Mouse (Mus musculus) neural tube, embryonic 12.5 days (tissue): ENCODE measurements around the gene Nmu. TPM values are rescaled to one million over a fixed set of nuclear protein-coding genes. Genes with fewer than 3 reads are reported as not detected.

Source experiments
- ATAC-seq: fragments of 200-750 bp; cut with Nextera tagmentation; 2 replicates; pipeline ENCODE4 v1.8.0; 2017; ENCODE audit warnings: low read depth, mild to moderate bottlenecking, moderate TSS enrichment, moderate library complexity; ENCODE audit not compliant: low FRiP score
- H3K27ac ChIP-seq: fragments of 300-500 bp; sonication (generic); 2 replicates; pipeline ENCODE4 v1.5.1; 2016
- H3K27me3 ChIP-seq: fragments of 300-500 bp; sonication (generic); replicated peaks from 2 replicates; pipeline ENCODE4 v1.6.1; 2016; ENCODE audit warnings: mild to moderate bottlenecking
- H3K36me3 ChIP-seq: fragments of 300-500 bp; sonication (generic); 2 replicates; pipeline ENCODE4 v1.6.1; 2016; ENCODE audit warnings: mild to moderate bottlenecking
- H3K4me1 ChIP-seq: fragments of 300-500 bp; sonication (generic); 2 replicates; pipeline ENCODE4 v1.6.1; 2016
- H3K4me2 ChIP-seq: fragments of 300-500 bp; sonication (generic); replicated peaks from 2 replicates; pipeline ENCODE4 v1.6.1; 2016; ENCODE audit warnings: mild to moderate bottlenecking
- H3K4me3 ChIP-seq: fragments of 300-500 bp; sonication (generic); 2 replicates; pipeline ENCODE4 v1.5.1; 2016
- H3K9ac ChIP-seq: fragments of 300-500 bp; sonication (generic); 2 replicates; pipeline ENCODE4 v1.6.1; 2016; ENCODE audit warnings: mild to moderate bottlenecking
- H3K9me3 ChIP-seq: fragments of 300-500 bp; sonication (generic); 2 replicates; pipeline ENCODE4 v1.6.1; 2016; ENCODE audit warnings: mild to moderate bottlenecking
- WGBS: fragments of 180-500 bp; shearing (Covaris S2); methylation state at CpG from one replicate; pipeline ENCODE4 v1.1.7; 2016; 5-methylcytosine and 5-hydroxymethylcytosine counted together
- polyA plus RNA-seq: library from polyadenylated mRNA; unstranded; fragments of >200 nt; fragmentation: Nextera tagmentation; extraction: Ambion mirVana; gene quantifications from 2 replicates; pipeline ENCODE4 v1.2.1, GENCODE M21; 2016

Gene Nmu
- polyA plus RNA-seq, 1 experiment from 2014 or later = 0.32 TPM

GRCm38 (mm10) chr5:76305616-76306015 is 58.0 kb downstream of the Nmu start:
- Histone ChIP-seq H3K9ac (peak overlapping the region; percentile 91), H3K9me3 (no peaks in the 10 kb centered on the region), H3K4me3 (no peak overlapping the region), H3K36me3 (no peaks in the 10 kb centered on the region), H3K27ac (no peak overlapping the region), H3K4me2 (peak overlapping the region; percentile 80), H3K4me1 (peaks cover 19% of the 10 kb centered on the region; the same call in 1 of the 2 replicates), H3K27me3 (no peaks in the 10 kb centered on the region)
- no peak for ATAC-seq
- 2% methylated on average over 8 of the region's 8 CpGs for WGBS

GRCm38 (mm10) chr5:76304452-76305341 is 58.9 kb downstream of the Nmu start, which contains the start of gene Clock:
Clock (minus strand) TSS chr5:76304792.
- H3K4me2 ChIP-seq = peak within 1 kb of the TSS; percentile 80
- ATAC-seq = peak; percentile 86
- H3K9me3 ChIP-seq = no peaks in the 10 kb centered on the region
- H3K9ac ChIP-seq = peak within 1 kb of the TSS; percentile 91
- H3K4me1 ChIP-seq = peaks cover 19% of the 10 kb centered on the region; the same call in 1 of the 2 replicates
- peak within 1 kb of the TSS; percentile 98 for H3K27ac ChIP-seq
- H3K27me3 ChIP-seq = no peaks in the 10 kb centered on the region
- H3K36me3 ChIP-seq = no peaks in the 10 kb centered on the region
- WGBS = under 1% methylated on average over 92 of the region's 104 CpGs
- peak within 1 kb of the TSS; percentile 98 for H3K4me3 ChIP-seq

- no peaks in the 10 kb centered on the region for H3K27me3 ChIP-seq
- peak overlapping the region; percentile 98 for H3K4me3 ChIP-seq
- H3K4me2 ChIP-seq = peak overlapping the region; percentile 80
- peak; percentile 81 for ATAC-seq
- H3K9ac ChIP-seq = peak overlapping the region; percentile 91
- H3K27ac ChIP-seq = peak overlapping the region; percentile 98
- H3K36me3 ChIP-seq = no peaks in the 10 kb centered on the region
- 1% methylated on average over 90 of the region's 100 CpGs for WGBS
- H3K9me3 ChIP-seq = no peaks in the 10 kb centered on the region
- peaks cover 19% of the 10 kb centered on the region; the same call in 1 of the 2 replicates for H3K4me1 ChIP-seq
Observed at GRCm38 (mm10) chr5:76303745-76304451, 59.7 kb downstream of the Nmu start.

- Histone ChIP-seq H3K4me1 (peaks cover 19% of the 10 kb centered on the region; the same call in 1 of the 2 replicates), H3K9me3 (no peaks in the 10 kb centered on the region), H3K27ac (peak overlapping the region; percentile 98), H3K27me3 (no peaks in the 10 kb centered on the region), H3K4me3 (peak overlapping the region; percentile 98), H3K9ac (peak overlapping the region; percentile 91), H3K4me2 (peak overlapping the region; percentile 80), H3K36me3 (no peaks in the 10 kb centered on the region)
- ATAC-seq = no peak
- WGBS = 3% methylated on average over 11 of the region's 11 CpGs
Observed at GRCm38 (mm10) chr5:76303379-76303744, 60.2 kb downstream of the Nmu start.

GRCm38 (mm10) chr5:76302009-76302408 is 61.6 kb downstream of the Nmu start:
- peaks cover 19% of the 10 kb centered on the region; the same call in 1 of the 2 replicates for H3K4me1 ChIP-seq
- H3K9ac ChIP-seq = no peak overlapping the region
- H3K27me3 ChIP-seq = no peaks in the 10 kb centered on the region
- no peak for ATAC-seq
- 89% methylated on average over 2 of the region's 2 CpGs for WGBS
- 0 out of 2 replicates have a peak overlapping the region, but pooled peaks have one; percentile 2 for H3K4me2 ChIP-seq
- H3K4me3 ChIP-seq = no peak overlapping the region
- H3K36me3 ChIP-seq = no peaks in the 10 kb centered on the region
- H3K9me3 ChIP-seq = no peaks in the 10 kb centered on the region
- no peak overlapping the region for H3K27ac ChIP-seq

DNA sequence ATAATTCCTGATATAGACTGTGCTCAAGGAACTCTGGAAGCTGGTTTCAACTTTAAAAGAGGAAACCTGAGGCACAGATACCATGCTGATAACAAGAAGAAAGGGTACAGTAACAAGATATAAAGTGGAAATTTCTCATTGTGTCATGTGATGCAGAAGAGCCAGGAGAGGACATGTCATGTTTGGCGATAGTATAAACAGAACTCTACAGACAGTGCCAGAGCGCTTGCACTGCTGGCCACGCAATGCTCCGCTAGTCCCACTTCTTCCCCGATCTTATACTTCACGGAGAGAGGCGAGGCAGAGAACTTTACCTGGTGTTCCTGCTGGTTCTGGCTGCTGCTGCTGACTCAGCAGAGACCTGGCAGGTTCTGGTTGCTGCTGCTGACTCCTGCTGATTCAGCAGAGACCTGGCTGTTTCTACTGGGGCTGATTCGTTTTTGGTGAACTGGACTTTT is 74.3 kb downstream of the Nmu start:
- Histone ChIP-seq H3K9me3 (no peaks in the 10 kb centered on the region), H3K4me1 (no peaks in the 10 kb centered on the region), H3K4me3 (no peak overlapping the region), H3K9ac (no peak overlapping the region), H3K36me3 (no peaks in the 10 kb centered on the region), H3K27me3 (no peaks in the 10 kb centered on the region), H3K4me2 (no peak overlapping the region), H3K27ac (no peak overlapping the region)
- no peak for ATAC-seq
- 93% methylated on average over 8 of the region's 8 CpGs for WGBS

DNA sequence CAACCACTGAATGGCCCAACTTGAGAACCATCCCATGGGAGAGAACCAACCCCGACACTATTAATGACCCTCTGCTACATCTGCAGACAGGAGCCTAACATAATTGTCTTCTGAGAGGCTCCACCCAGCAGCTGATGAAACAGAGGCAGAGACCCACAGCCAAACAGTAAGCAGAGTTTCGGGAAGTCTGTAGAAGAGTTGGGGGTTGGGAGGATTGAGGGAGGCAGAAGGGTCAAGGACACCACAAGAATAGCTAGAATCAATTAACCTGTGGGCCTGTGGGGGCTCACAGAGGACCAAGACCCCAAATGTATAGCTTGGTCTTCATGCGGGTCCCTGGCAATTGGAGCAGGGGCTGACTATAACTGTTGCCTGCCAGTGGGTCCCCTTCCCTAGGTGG is 75.3 kb downstream of the Nmu start:
- Histone ChIP-seq H3K9me3 (no peaks in the 10 kb centered on the region), H3K4me2 (no peak overlapping the region), H3K27me3 (no peaks in the 10 kb centered on the region), H3K4me1 (no peaks in the 10 kb centered on the region), H3K4me3 (no peak overlapping the region), H3K9ac (no peak overlapping the region), H3K36me3 (no peaks in the 10 kb centered on the region), H3K27ac (no peak overlapping the region)
- 91% methylated on average over 3 of the region's 3 CpGs for WGBS
- no peak for ATAC-seq

DNA sequence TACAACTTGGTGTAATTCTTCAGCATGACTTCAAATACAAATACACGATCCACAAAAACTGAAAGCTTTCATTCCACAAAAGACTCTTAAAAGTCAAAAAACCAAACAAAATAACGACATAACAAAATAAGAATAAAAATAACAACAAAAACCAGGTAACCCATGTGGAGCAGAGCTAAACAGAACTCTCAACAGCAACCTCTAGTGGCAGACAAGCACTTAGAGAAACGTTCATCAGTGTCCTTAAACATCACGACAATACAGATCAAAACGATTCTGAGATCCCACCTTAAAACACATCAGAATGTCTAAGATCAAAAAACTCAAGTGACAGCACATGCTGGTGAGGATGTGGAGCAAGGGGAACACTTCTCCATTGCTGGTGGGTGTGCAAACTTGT is 76.5 kb downstream of the Nmu start:
- H3K9ac ChIP-seq = no peak overlapping the region
- no peak overlapping the region for H3K4me2 ChIP-seq
- ATAC-seq = no peak

GRCm38 (mm10) chr5:76285699-76286098 is 77.9 kb downstream of the Nmu start:
- no peaks in the 10 kb centered on the region for H3K4me1 ChIP-seq
- H3K9ac ChIP-seq = no peak overlapping the region
- H3K27ac ChIP-seq = no peak overlapping the region
- no peak overlapping the region for H3K4me2 ChIP-seq
- ATAC-seq = no peak
- 39% methylated on average over 4 of the region's 4 CpGs for WGBS
- no peaks in the 10 kb centered on the region for H3K27me3 ChIP-seq
- H3K4me3 ChIP-seq = no peak overlapping the region
- no peaks in the 10 kb centered on the region for H3K9me3 ChIP-seq
- H3K36me3 ChIP-seq = no peaks in the 10 kb centered on the region

More for the DNA sequence above, 76.5 kb downstream of the Nmu start:
- WGBS = 81% methylated on average over 5 of the region's 5 CpGs
- Histone ChIP-seq H3K4me1 (no peaks in the 10 kb centered on the region), H3K27ac (no peak overlapping the region), H3K9me3 (no peaks in the 10 kb centered on the region), H3K4me3 (no peak overlapping the region), H3K36me3 (no peaks in the 10 kb centered on the region), H3K27me3 (no peaks in the 10 kb centered on the region)

DNA sequence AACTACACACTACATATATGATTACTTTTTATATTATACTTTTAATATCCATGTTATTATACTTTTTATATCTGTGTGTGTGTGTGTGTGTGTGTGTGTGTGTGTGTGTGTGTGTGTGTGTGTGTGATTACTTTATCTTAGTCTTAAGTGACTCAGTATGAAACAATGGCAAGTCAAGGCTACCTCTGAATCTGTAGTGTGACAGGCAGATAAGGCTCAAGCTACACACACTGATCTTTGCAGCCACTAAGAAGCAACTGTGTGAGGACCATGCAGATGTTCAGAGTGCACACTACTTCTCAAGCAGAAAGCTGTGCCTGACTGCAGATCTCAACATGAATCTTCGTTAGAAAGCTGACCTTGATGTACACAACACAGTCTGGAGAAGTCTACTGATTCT is 79.7 kb downstream of the Nmu start:
- Histone ChIP-seq H3K27me3 (no peaks in the 10 kb centered on the region), H3K9me3 (no peaks in the 10 kb centered on the region), H3K9ac (no peak overlapping the region), H3K4me2 (no peak overlapping the region), H3K27ac (no peak overlapping the region), H3K36me3 (no peaks in the 10 kb centered on the region), H3K4me3 (no peak overlapping the region), H3K4me1 (no peaks in the 10 kb centered on the region)
- no peak for ATAC-seq
- WGBS = 93% methylated on average over 1 of the region's 1 CpGs
